Mouse (Mus musculus) thymus, postnatal 4 days (tissue): ENCODE results near the gene Zfp991.
"Not testable (repeated sequence)": the region's sequence is repeated elsewhere in the genome, so short reads cannot be mapped to it uniquely, and the experiment has no call there.

Experiments used
- DNase-seq: peaks from one replicate; pipeline ENCODE4 v3.0.0; 2021

The Zfp991 gene

GRCm38 (mm10) chr4:147186824-147187223 lies 55.0 kb downstream of the Zfp991 start:
- not testable (repeated sequence) for DNase-seq

- DNase-seq = peak; percentile 15
These were observed 55.6 kb downstream of the Zfp991 start for GRCm38 (mm10) chr4:147187283-147187965.

GRCm38 (mm10) chr4:147195186-147195585 lies 63.3 kb downstream of the Zfp991 start:
- DNase-seq = peak; percentile 4

GRCm38 (mm10) chr4:147197210-147197609 lies 65.4 kb downstream of the Zfp991 start:
- not testable (repeated sequence) for DNase-seq

- DNase-seq = not testable (repeated sequence)
These were observed 67.4 kb downstream of the Zfp991 start for GRCm38 (mm10) chr4:147199055-147199750.

GRCm38 (mm10) chr4:147201920-147202660 lies 70.3 kb downstream of the Zfp991 start:
- DNase-seq = peak; percentile 6

GRCm38 (mm10) chr4:147212182-147212928 lies 80.5 kb downstream of the Zfp991 start:
- not testable (repeated sequence) for DNase-seq

GRCm38 (mm10) chr4:147214233-147214632 lies 82.4 kb downstream of the Zfp991 start:
- not testable (repeated sequence) for DNase-seq

- DNase-seq = not testable (repeated sequence)
These were observed 85.8 kb downstream of the Zfp991 start for GRCm38 (mm10) chr4:147217676-147218075.

GRCm38 (mm10) chr4:147219319-147220070 lies 87.7 kb downstream of the Zfp991 start:
- DNase-seq = peak; percentile 28

GRCm38 (mm10) chr4:147220226-147220625 lies 88.4 kb downstream of the Zfp991 start:
- DNase-seq = peak; percentile 21

GRCm38 (mm10) chr4:147222021-147222420 lies 90.2 kb downstream of the Zfp991 start:
- not testable (repeated sequence) for DNase-seq

- DNase-seq = not testable (repeated sequence)
These were observed 92.1 kb downstream of the Zfp991 start for GRCm38 (mm10) chr4:147223778-147224435.

- not testable (repeated sequence) for DNase-seq
These were observed 93.8 kb downstream of the Zfp991 start for GRCm38 (mm10) chr4:147225616-147226015.

- DNase-seq = not testable (repeated sequence)
These were observed 98.2 kb downstream of the Zfp991 start for GRCm38 (mm10) chr4:147230026-147230425.
